Mouse (Mus musculus) stomach, embryonic 14.5 days (tissue): ENCODE data around the gene Asb5. TPM values are rescaled to one million over a fixed set of nuclear protein-coding genes. Genes with fewer than 3 reads are reported as not detected.

ENCODE experiments used
- polyA plus RNA-seq: library from polyadenylated mRNA; unstranded; fragments of >200 nt; fragmentation: Nextera tagmentation; extraction: Ambion mirVana; gene quantifications from 2 replicates; pipeline ENCODE4 v1.2.1, GENCODE M21; 2014

Gene Asb5
- polyA plus RNA-seq, 1 experiment from 2014 or later: 7.1 TPM

Other genes with a start within 250 kb of the Asb5 start
- gene Spcs3, start 418 bp downstream of the Asb5 start, polyA plus RNA-seq: 74.0 and 86.9 TPM in 2 replicates
- gene Spata4, start 71.2 kb downstream of the Asb5 start, polyA plus RNA-seq: not detected in 2 replicates